Mouse (Mus musculus): Measurements from ENCODE around the gene Pank4.

The Pank4 gene

DNA sequence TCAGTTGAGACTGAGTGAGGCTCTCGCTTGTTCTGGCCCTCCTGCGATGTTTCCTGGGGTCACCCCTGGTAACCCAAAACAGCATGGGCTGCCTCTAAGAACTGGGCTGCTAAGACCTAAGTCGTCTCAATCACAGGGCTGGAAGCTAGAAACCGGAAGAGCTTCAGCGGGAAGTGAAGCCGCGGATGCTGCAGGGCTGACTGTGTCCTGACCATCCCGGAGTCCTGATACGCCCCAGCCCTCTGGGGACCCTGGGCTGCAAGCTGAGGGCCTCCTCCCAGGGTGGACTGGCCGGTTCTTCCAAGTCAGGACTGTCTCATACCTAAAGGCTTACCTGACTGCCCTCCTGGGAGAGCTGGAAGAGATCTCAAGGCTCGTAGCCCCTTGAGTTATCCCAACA, 52.9 kb downstream of the Pank4 start:
- no peak for DNase-seq

DNA sequence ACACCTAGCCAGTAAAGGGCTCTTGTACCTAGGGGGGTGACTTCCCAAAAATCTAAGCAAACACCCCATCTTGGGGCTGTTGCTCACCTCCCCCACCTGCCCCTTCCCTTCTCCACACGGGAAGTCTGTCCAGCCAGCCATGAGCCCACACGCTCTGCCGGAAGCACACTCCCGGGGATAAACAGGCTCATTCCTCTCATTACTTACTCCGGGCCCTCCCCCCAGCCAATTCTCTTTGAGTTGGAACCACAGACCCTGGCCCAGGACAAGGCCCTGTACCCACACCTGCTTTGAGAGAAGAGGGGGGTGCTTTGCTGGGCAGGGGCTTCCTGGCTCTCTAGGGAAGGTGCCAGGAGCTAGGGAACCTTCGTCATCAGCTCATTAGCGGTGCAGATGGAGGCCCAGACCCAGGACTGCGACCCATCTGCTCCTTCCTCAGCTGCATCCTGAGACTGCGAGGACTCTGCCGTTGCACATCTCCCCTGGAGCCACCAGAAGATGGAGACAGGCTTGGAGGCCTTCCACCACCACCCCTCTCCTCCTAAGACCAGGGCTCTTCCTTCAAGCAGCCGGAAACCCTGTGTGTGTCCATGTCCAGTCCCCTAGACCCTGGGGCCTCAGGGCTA, 53.4 kb downstream of the Pank4 start:
- DNase-seq: peak; percentile 84

GRCm38 (mm10) chr4:155018066-155018465, 54.1 kb downstream of the Pank4 start:
- DNase-seq: peak; percentile 73

DNA sequence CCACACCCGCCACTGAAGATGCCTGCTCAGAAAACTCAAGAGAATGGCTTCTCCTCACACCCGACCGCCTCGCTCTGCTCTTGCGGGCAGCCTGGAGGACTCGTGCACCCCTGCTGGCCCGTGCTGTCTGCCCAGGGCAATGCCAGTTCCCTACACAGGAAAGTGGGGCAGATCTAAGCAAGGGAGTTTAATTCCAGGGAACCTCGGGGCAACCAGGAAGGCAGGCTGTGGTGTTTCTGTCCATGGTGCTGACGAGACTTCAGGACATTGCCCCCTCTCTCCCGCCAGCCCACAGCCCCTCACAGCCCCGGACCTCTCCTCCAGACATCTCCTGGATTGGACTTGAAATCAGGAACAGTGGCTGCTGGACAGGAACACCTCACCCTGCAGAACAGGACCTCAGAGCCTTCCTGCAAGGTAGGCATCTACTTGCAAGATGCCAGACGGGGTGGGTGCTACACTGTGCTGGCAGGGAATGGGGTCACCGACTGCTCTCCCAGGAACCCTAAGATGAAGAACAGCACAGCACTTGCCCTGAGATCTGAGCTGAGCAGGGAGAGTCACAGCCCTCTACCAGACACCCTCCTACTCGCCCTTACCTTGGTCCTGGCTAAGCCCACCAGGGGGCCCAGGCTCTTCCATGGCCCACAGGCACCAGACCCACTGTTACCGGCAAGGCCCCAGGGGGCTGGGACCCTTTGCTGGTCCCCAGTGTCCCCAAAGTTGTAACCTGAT, 54.8 kb downstream of the Pank4 start:
- peak; percentile 89 for DNase-seq

GRCm38 (mm10) chr4:155019336-155019847, 55.5 kb downstream of the Pank4 start:
- DNase-seq: peak; percentile 95

DNA sequence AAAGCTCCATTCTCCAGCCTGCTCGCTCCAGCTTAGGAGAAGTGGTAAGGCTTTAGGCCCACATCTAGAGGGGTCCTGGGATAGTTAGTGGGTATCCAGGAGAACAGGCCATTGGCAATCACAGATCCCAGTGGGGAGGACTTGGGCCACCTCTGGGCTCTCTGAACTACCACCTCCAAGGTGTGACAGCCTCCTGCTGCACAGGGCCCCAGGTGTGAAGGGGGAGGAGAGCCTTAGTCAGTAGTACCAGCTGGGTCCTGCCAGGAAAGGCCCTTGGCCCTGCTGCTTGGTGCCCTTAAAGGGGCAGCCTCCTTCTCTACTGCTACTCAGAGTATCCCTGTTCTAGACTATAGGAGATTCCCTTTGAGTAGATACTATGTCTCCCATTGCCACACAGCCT, 56.2 kb downstream of the Pank4 start:
- DNase-seq: peak; percentile 68

GRCm38 (mm10) chr4:155020813-155021212, 56.9 kb downstream of the Pank4 start:
- no peak for DNase-seq

DNA sequence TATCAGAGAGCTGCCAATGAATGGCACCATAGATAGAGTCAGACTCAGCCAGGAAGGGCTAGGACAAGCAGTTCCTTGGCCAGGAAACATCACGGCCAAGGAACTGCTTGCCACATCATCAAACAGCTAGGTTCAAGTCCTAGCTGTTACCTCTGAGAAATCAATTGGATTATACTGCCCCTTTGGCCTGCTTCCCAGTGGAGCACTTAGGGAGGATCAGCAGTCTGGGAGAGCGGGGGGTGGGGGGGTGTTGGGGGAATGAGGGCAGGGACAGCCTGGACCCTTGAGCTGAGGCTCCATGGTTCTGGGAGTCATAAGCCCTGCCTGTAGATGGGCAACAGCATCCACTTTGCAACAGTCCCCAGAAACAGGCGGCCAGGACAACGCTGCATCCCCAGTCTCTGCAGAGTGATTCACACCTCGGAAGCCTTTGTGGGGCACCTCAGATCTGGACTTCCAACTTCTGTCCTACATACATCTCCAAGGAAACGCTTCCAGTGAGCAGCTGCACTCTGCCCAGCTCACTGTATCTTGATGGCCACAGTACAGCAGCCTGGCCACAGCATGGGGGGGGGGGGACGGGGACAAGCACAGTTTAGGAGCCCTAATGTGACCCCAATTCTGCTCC, 58.4 kb downstream of the Pank4 start:
- no peak for DNase-seq

- peak; percentile 91 for DNase-seq
These were observed 60.5 kb downstream of the Pank4 start for GRCm38 (mm10) chr4:155024170-155025010.

Measured in cerebellum, adult 9-11 months (tissue).